Mouse (Mus musculus): ENCODE measurements around the gene Stx8. TPM values are rescaled to one million over a fixed set of nuclear protein-coding genes. Genes with fewer than 3 reads are reported as not detected.

Stx8 gene
- polyA plus RNA-seq, 2 experiments, result 23.3 to 65.3 TPM

DNA sequence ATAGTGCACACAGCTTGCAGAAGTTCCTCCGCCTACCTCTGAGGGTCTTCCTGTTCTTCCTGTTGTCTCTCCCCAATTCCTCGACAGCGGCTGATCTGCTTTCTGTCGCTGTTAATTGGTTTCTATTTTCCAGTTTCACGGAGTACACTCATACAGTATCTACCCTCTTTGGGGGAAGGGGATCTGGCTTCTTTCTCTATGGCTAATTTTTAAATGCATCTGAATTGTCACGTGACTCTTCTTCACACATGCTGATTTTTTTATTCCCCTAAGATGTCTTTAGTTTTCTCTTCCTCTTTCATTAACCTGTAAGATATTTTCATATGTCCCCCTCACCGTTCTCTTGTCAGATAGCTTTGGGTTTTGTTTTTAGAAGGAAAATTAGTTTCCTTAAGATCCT is 46.2 kb downstream of the Stx8 start:
- Histone ChIP-seq H3K27ac (replicated peaks; ENCODE audit: low read depth, low read length) (no peak overlapping the region), H3K9ac (ENCODE audit: low read depth, low read length, severe bottlenecking) (no peak overlapping the region), H3K9me3 (ENCODE audit: control insufficient read depth, low read length) (no peaks in the 10 kb centered on the region), H3K4me2 (replicated peaks; ENCODE audit: low read depth, low read length, severe bottlenecking) (no peak overlapping the region), H3K36me3 (ENCODE audit: control insufficient read depth, insufficient read depth, low read length) (no peaks in the 10 kb centered on the region), H3K4me1 (ENCODE audit: control insufficient read depth, insufficient read depth, low read length) (no peaks in the 10 kb centered on the region), H3K27me3 (ENCODE audit: control insufficient read depth, insufficient read depth, low read length) (no peaks in the 10 kb centered on the region), H3K4me3 (replicated peaks; ENCODE audit: low read length) (no peak overlapping the region)
- no peak for TF ChIP-seq POLR2A (IDR thresholded peaks at IDR 0.05; ENCODE audit: borderline replicate concordance, extremely low read depth, insufficient read depth, insufficient read length)
- ATAC-seq (ENCODE audit: low FRiP score, low read depth), result no peak
- no peak for DNase-seq (ENCODE audit: low spot score)
- WGBS, result 83% methylated on average over 7 of the region's 7 CpGs

DNA sequence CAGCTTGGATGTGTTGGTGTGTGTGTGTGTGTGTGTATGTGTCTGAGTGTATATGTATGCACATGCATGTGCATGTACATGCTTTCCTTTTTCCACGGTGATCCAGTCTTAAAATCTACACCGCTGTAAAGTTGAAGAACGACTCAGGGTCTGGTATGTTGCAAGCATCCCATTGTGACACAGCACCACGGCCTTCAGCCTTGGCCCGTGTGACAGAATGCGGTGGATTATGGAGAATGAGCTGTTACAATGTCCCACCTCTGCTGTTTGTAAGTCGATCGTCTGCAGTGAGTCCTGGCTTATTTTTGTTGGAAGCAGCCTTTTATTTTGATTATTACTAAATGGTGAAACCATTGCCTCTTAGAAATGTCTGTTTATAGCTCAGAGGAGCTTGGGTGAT is 52.2 kb downstream of the Stx8 start:
- no peak for ATAC-seq (ENCODE audit: low FRiP score, low read depth)

DNA sequence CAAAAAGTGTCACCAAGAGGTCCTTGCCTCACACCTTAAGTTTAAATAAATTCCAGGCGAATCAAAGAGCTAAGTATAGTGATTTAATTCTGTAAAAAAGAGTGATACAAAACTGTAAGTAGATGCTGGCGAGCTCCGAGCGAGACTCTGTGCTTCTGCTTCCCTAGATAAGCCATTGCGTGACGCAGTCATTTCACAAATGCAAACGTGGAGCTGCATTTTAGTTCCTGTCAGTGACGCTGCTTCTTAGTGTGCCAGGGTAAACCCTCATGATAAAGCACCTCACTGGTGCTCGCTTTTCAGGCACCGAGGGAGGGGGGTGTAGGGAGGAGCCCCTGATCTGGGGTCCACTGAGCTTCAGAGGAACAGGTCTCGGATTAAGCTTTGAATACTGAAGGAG is 53.2 kb downstream of the Stx8 start:
- peaks cover 18% of the 10 kb centered on the region; the same call in 1 of the 2 replicates for H3K4me1 ChIP-seq (ENCODE audit: control insufficient read depth, insufficient read depth, low read length)
- TF ChIP-seq POLR2A (IDR thresholded peaks at IDR 0.05; ENCODE audit: borderline replicate concordance, extremely low read depth, insufficient read depth, insufficient read length), result no peak

More for the DNA sequence above, 52.2 kb downstream of the Stx8 start:
- Histone ChIP-seq H3K36me3 (ENCODE audit: control insufficient read depth, insufficient read depth, low read length) (no peaks in the 10 kb centered on the region), H3K4me3 (replicated peaks; ENCODE audit: low read length) (no peak overlapping the region), H3K27me3 (ENCODE audit: control insufficient read depth, insufficient read depth, low read length) (no peaks in the 10 kb centered on the region), H3K4me1 (ENCODE audit: control insufficient read depth, insufficient read depth, low read length) (peaks cover 18% of the 10 kb centered on the region; the same call in 1 of the 2 replicates), H3K27ac (replicated peaks; ENCODE audit: low read depth, low read length) (no peak overlapping the region), H3K9me3 (ENCODE audit: control insufficient read depth, low read length) (no peaks in the 10 kb centered on the region), H3K9ac (ENCODE audit: low read depth, low read length, severe bottlenecking) (no peak overlapping the region), H3K4me2 (replicated peaks; ENCODE audit: low read depth, low read length, severe bottlenecking) (no peak overlapping the region)
- TF ChIP-seq POLR2A (IDR thresholded peaks at IDR 0.05; ENCODE audit: borderline replicate concordance, extremely low read depth, insufficient read depth, insufficient read length), result no peak
- 72% methylated on average over 8 of the region's 8 CpGs for WGBS
- DNase-seq (ENCODE audit: low spot score), result no peak

DNA sequence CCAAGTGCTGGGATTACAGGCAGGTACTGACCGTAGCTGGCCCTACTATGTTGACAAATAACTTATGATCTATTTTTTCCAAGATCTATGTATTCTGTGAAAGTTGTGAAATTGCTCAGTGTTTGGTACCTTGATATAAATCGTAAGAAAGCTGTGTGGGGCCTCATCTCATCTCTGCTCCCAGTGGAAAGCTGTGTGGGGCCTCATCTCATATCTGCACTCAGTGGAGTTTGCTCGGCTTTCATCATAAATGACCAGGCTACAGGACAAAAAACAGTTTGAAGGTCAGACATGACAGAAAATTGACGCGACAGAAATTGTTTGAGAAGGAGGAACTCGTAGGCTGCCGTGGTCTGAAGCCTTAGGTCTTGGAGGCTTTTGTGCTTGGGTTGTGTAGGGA is 56.0 kb downstream of the Stx8 start:
- no peaks in the 10 kb centered on the region for H3K27me3 ChIP-seq (ENCODE audit: control insufficient read depth, insufficient read depth, low read length)
- no peak overlapping the region for H3K4me3 ChIP-seq (replicated peaks; ENCODE audit: low read length)
- TF ChIP-seq POLR2A (IDR thresholded peaks at IDR 0.05; ENCODE audit: borderline replicate concordance, extremely low read depth, insufficient read depth, insufficient read length), result no peak
- H3K9ac ChIP-seq (ENCODE audit: low read depth, low read length, severe bottlenecking), result no peak overlapping the region
- DNase-seq (ENCODE audit: low spot score) (no peak), ATAC-seq (ENCODE audit: low FRiP score, low read depth) (no peak)
- H3K36me3 ChIP-seq (ENCODE audit: control insufficient read depth, insufficient read depth, low read length), result no peaks in the 10 kb centered on the region
- peaks cover 18% of the 10 kb centered on the region; the same call in 1 of the 2 replicates for H3K4me1 ChIP-seq (ENCODE audit: control insufficient read depth, insufficient read depth, low read length)
- WGBS, result 87% methylated on average over 7 of the region's 7 CpGs
- no peak overlapping the region for H3K27ac ChIP-seq (replicated peaks; ENCODE audit: low read depth, low read length)
- H3K4me2 ChIP-seq (replicated peaks; ENCODE audit: low read depth, low read length, severe bottlenecking), result no peak overlapping the region
- 0 out of 2 replicates have a peak, but pooled peaks cover 3% of the 10 kb centered on the region for H3K9me3 ChIP-seq (ENCODE audit: control insufficient read depth, low read length)

More for the DNA sequence above, 53.2 kb downstream of the Stx8 start:
- DNase-seq (ENCODE audit: low spot score), result no peak
- Histone ChIP-seq H3K4me3 (replicated peaks; ENCODE audit: low read length) (no peak overlapping the region), H3K36me3 (ENCODE audit: control insufficient read depth, insufficient read depth, low read length) (no peaks in the 10 kb centered on the region), H3K9ac (ENCODE audit: low read depth, low read length, severe bottlenecking) (no peak overlapping the region), H3K9me3 (ENCODE audit: control insufficient read depth, low read length) (no peaks in the 10 kb centered on the region), H3K27me3 (ENCODE audit: control insufficient read depth, insufficient read depth, low read length) (no peaks in the 10 kb centered on the region), H3K27ac (replicated peaks; ENCODE audit: low read depth, low read length) (no peak overlapping the region), H3K4me2 (replicated peaks; ENCODE audit: low read depth, low read length, severe bottlenecking) (no peak overlapping the region)
- 57% methylated on average over 11 of the region's 11 CpGs for WGBS
- ATAC-seq (ENCODE audit: low FRiP score, low read depth), result no peak

DNA sequence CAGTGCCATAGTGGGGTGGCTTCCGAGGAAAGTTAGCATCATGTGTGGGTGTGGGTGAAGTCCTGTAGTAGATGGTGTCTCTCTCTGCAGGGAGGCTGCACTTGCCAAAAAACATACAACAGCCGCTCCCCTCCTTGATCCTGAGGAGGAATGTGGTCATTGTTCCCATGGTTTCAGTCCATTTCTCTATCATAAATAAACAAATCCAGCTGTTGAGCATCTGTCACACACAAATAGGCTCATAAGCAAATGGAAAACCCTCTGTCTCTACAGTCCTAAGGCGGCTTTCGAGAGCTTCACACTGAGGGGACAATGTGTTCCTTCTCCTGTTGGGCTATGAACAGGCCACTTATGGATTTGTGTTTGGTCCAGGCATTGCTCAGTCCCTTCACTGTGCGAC is 56.9 kb downstream of the Stx8 start:
- no peak for TF ChIP-seq POLR2A (IDR thresholded peaks at IDR 0.05; ENCODE audit: borderline replicate concordance, extremely low read depth, insufficient read depth, insufficient read length)
- Histone ChIP-seq H3K27ac (replicated peaks; ENCODE audit: low read depth, low read length) (no peak overlapping the region), H3K4me3 (replicated peaks; ENCODE audit: low read length) (no peak overlapping the region), H3K4me2 (replicated peaks; ENCODE audit: low read depth, low read length, severe bottlenecking) (no peak overlapping the region), H3K4me1 (ENCODE audit: control insufficient read depth, insufficient read depth, low read length) (peaks cover 18% of the 10 kb centered on the region; the same call in 1 of the 2 replicates), H3K27me3 (ENCODE audit: control insufficient read depth, insufficient read depth, low read length) (no peaks in the 10 kb centered on the region), H3K9me3 (ENCODE audit: control insufficient read depth, low read length) (0 out of 2 replicates have a peak, but pooled peaks cover 3% of the 10 kb centered on the region), H3K9ac (ENCODE audit: low read depth, low read length, severe bottlenecking) (no peak overlapping the region), H3K36me3 (ENCODE audit: control insufficient read depth, insufficient read depth, low read length) (no peaks in the 10 kb centered on the region)
- 76% methylated on average over 5 of the region's 5 CpGs for WGBS
- DNase-seq (ENCODE audit: low spot score) (no peak), ATAC-seq (ENCODE audit: low FRiP score, low read depth) (no peak)
